Mouse (Mus musculus): ENCODE data around the gene Klhl20.

- TF ChIP-seq CTCF (IDR thresholded peaks at IDR 0.05; ENCODE audit: extremely low read depth, insufficient read depth, insufficient read length, insufficient replicate concordance) (no peak), POLR2A (IDR thresholded peaks at IDR 0.05; ENCODE audit: low read depth, low read length) (no peak)
Measured at GRCm38 (mm10) chr1:161160266-161160665, 29.0 kb upstream of the Klhl20 start.

Measured in spleen, adult 2 months (tissue).